Mouse (Mus musculus) spleen, adult 2 months (tissue): Measurements from ENCODE around the gene Shroom3.

ENCODE experiments used
- CTCF ChIP-seq: fragments of 200-500 bp; IDR thresholded peaks from 2 replicates; pipeline ENCODE4 v1.5.1; 2011; ENCODE audit warnings: mild to moderate bottlenecking, inconsistent platforms; ENCODE audit not compliant: insufficient read depth, insufficient read length, insufficient replicate concordance; ENCODE audit errors: extremely low read depth
- POLR2A ChIP-seq: fragments of 200-500 bp; IDR thresholded peaks from 2 replicates; pipeline ENCODE4 v1.6.1; 2011; ENCODE audit warnings: low read depth, low read length, inconsistent platforms

DNA sequence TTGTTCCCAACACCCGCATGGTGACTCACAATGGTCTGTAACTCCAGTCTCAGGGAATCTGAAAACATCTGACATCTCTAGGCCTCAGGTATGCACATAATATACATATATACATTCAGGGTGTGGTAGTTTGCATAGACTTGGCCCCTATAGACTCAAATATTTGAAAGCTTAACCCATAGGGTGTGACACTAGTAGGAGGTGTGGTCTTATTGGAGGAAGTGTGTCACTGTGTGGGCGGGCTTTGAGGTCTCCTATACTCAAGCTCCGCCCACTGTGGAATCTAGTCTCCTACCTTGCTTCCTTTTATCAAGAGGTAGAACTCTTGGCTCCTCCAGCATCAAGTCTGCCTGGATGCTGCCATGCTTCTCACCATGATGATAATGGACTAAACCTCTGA, 91.7 kb downstream of the Shroom3 start:
- TF ChIP-seq CTCF (no peak), POLR2A (no peak)
